20 mouse cellular contexts compared by ENCODE assay signal in genomic region chr17:50733390-50733789, GRCm38 (mm10).
A peak's percentile ranks its signal among the peaks of the same experiment; 100 is the strongest.
DNase-seq lines count a peak whose midpoint lies in the region; ATAC-seq lines count a peak whose summit lies in the region.
"Had no signal": no experiment of that assay in that cellular context is flagged by ENCODE, and none has a peak within 500 bp of the region (broad histone marks: within the 10 kb centered on the region; RNA-seq: fewer than 3 reads in every experiment).

No protein-coding gene starts in this region.

- H3K4me2 ChIP-seq in intestine, embryonic 14.5 days (ENCODE audit: low read length) = no peak overlapping the region
- H3K4me2 ChIP-seq in intestine, embryonic 15.5 days (replicated peaks) = no peak overlapping the region
- H3K4me2 ChIP-seq: embryonic facial prominence, embryonic 13.5 days; forebrain, embryonic 12.5 days; heart, embryonic 12.5 days; hindbrain, embryonic 12.5 days had no signal

- no peak overlapping the region for H3K4me3 ChIP-seq in intestine, embryonic 14.5 days (ENCODE audit: low read depth, low read length)
- no peak overlapping the region for H3K4me3 ChIP-seq in intestine, embryonic 15.5 days (replicated peaks)
- H3K4me3 ChIP-seq: embryonic facial prominence, embryonic 13.5 days; forebrain, embryonic 12.5 days; heart, embryonic 12.5 days; hindbrain, embryonic 12.5 days had no signal

- H3K27me3 ChIP-seq in intestine, embryonic 14.5 days (replicated peaks; ENCODE audit: control insufficient read depth, insufficient read depth, low read length) = no peaks in the 10 kb centered on the region
- H3K27me3 ChIP-seq in intestine, embryonic 15.5 days (replicated peaks) = no peaks in the 10 kb centered on the region
- H3K27me3 ChIP-seq: embryonic facial prominence, embryonic 13.5 days; forebrain, embryonic 12.5 days; heart, embryonic 12.5 days; hindbrain, embryonic 12.5 days had no signal

- ATAC-seq in intestine, embryonic 14.5 days (replicated peaks; ENCODE audit: low FRiP score, low TSS enrichment, low read depth) = no peak
- ATAC-seq in intestine, embryonic 15.5 days = no peak
- ATAC-seq: CD4-positive, CD25-positive, alpha-beta regulatory T cell, adult 4 months; forebrain, postnatal 0 days; intestine, postnatal 0 days had no signal

- peak; percentile 16 for DNase-seq in cerebellum, adult 8-10 months
- no peak for DNase-seq in cerebellum, postnatal 4 days (ENCODE audit: low spot score in 2 of 2)
- DNase-seq in intestine, embryonic 14.5 days (ENCODE audit: low spot score) = peak; percentile 46
- peak; percentile 36 for DNase-seq in cerebellum, adult 9-11 months
- DNase-seq in cerebellum, postnatal 25 days = peak; percentile 35 to 40
- no peak for DNase-seq in spleen, adult 12 weeks (ENCODE audit: low spot score)
- DNase-seq: adrenal gland, postnatal 14 days; B cell, adult 2 months; forebrain, postnatal 0 days; gastrocnemius, postnatal 14 days; heart, postnatal 36 days; kidney, adult 8-10 months had no signal

- no peaks in the 10 kb centered on the region for H3K4me1 ChIP-seq in intestine, embryonic 14.5 days (replicated peaks; ENCODE audit: control insufficient read depth, insufficient read depth, low read length)
- H3K4me1 ChIP-seq in intestine, embryonic 15.5 days (replicated peaks) = no peaks in the 10 kb centered on the region
- H3K4me1 ChIP-seq: forebrain, embryonic 12.5 days had no signal

- WGBS in intestine, embryonic 14.5 days = 92% methylated on average over 7 of the region's 7 CpGs
- WGBS in intestine, embryonic 15.5 days = 89% methylated on average over 7 of the region's 7 CpGs

- no peak overlapping the region for H3K27ac ChIP-seq in intestine, embryonic 14.5 days (ENCODE audit: low read depth)
- no peak overlapping the region for H3K27ac ChIP-seq in intestine, embryonic 15.5 days
- H3K27ac ChIP-seq: embryonic facial prominence, embryonic 13.5 days; forebrain, embryonic 12.5 days; hindbrain, embryonic 12.5 days had no signal

- H3K36me3 ChIP-seq in intestine, embryonic 14.5 days (ENCODE audit: control insufficient read depth, insufficient read depth, low read length) = peaks cover 7% of the 10 kb centered on the region; the same call in 1 of the 2 replicates
- no peaks in the 10 kb centered on the region for H3K36me3 ChIP-seq in intestine, embryonic 15.5 days
- H3K36me3 ChIP-seq: forebrain, embryonic 12.5 days; heart, embryonic 12.5 days had no signal

- H3K9ac ChIP-seq in intestine, embryonic 14.5 days (ENCODE audit: low read length) = no peak overlapping the region
- no peak overlapping the region for H3K9ac ChIP-seq in intestine, embryonic 15.5 days
- H3K9ac ChIP-seq: embryonic facial prominence, embryonic 13.5 days; forebrain, embryonic 12.5 days; forebrain, postnatal 0 days; heart, embryonic 12.5 days; hindbrain, embryonic 12.5 days had no signal

- no peaks in the 10 kb centered on the region for H3K9me3 ChIP-seq in intestine, embryonic 14.5 days (ENCODE audit: control insufficient read depth, low read length)
- H3K9me3 ChIP-seq in intestine, embryonic 15.5 days = no peaks in the 10 kb centered on the region
- H3K9me3 ChIP-seq: embryonic facial prominence, embryonic 13.5 days; forebrain, embryonic 12.5 days; G1E; heart, embryonic 12.5 days; hindbrain, embryonic 12.5 days had no signal

Comparison
In these comparisons a context has a peak if more than half of its experiments do, and no peak if none do; other contexts are left out.
1. DNase-seq: peak in cerebellum, adult 8-10 months (single experiment), intestine, embryonic 14.5 days (single experiment), cerebellum, adult 9-11 months (single experiment) and cerebellum, postnatal 25 days (2 of 2); none in cerebellum, postnatal 4 days (0 of 2) and spleen, adult 12 weeks (single experiment).